Mouse (Mus musculus) stomach, postnatal 0 days (tissue): ENCODE measurements around the gene Trmt1.

ENCODE experiments used
- CTCF ChIP-seq: IDR thresholded peaks from 2 replicates; pipeline ENCODE4 v1.5.1; 2016; ENCODE audit warnings: antibody characterized with exemption, low read depth, mild to moderate bottlenecking, moderate library complexity
- EP300 ChIP-seq: optimal IDR thresholded peaks from 2 replicates; pipeline ENCODE3; 2016; ENCODE audit warnings: antibody characterized with exemption

GRCm38 (mm10) chr8:84655336-84656190, 30.5 kb upstream of the Trmt1 start:
- TF ChIP-seq CTCF (no peak), EP300 (no peak)
